Mouse (Mus musculus) embryonic fibroblast, embryonic 13.5 days (primary cell): Measurements from ENCODE around the gene Emsy. TPM values are rescaled to one million over a fixed set of nuclear protein-coding genes. Genes with fewer than 3 reads are reported as not detected.

Experiments
- H3K27ac ChIP-seq: 2 replicates; pipeline ENCODE4 v1.5.1; 2012; ENCODE audit warnings: low read length, control low read depth, inconsistent platforms; ENCODE audit not compliant: insufficient read depth
- H3K4me1 ChIP-seq: 2 replicates; pipeline ENCODE4 v1.6.1; 2011; ENCODE audit warnings: low read length; ENCODE audit not compliant: control insufficient read depth, insufficient read depth
- H3K4me3 ChIP-seq: 2 replicates; pipeline ENCODE4 v1.5.1; 2011; ENCODE audit warnings: mild to moderate bottlenecking, control low read depth, low read length; ENCODE audit not compliant: insufficient read depth
- CTCF ChIP-seq: IDR thresholded peaks from 2 replicates; pipeline ENCODE4 v1.5.1; 2011; ENCODE audit warnings: mild to moderate bottlenecking, control low read depth, low read length, moderate library complexity, borderline replicate concordance; ENCODE audit not compliant: insufficient read depth
- POLR2A ChIP-seq: IDR thresholded peaks from 2 replicates; pipeline ENCODE4 v1.6.1; 2011; ENCODE audit warnings: low read depth, mild to moderate bottlenecking, control low read depth, low read length, moderate library complexity
- polyA plus RNA-seq: library from polyadenylated mRNA; stranded (reverse); fragments of >200 nt; gene quantifications from 2 replicates; pipeline ENCODE4 v1.2.4, GENCODE M21; 2011; ENCODE audit warnings: low read depth; ENCODE audit not compliant: missing spikeins, insufficient read length

Gene Emsy
- polyA plus RNA-seq, 1 experiment, result 58.6 TPM

DNA sequence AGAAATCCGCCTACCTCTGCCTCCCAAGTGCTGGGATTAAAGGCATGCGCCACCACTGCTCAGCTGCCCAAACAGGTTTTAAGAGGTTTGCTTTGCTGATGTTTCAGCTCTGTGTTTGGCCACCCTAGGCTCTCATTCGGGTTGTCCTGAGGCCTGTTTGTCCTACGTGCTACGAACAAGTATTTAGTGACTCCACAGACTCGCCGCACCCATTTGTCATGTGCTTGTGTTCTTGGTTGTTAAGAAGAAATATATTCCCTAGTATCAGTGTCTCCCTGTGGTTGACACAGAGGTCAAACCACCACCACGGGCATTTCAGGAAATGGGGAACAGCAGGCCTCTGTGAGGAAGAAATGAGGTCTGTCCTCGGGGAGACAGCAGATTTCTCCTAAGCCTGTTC lies 14.8 kb upstream of the Emsy start:
- TF ChIP-seq POLR2A (no peak), CTCF (no peak)
- H3K4me1 ChIP-seq, result peaks cover 14% of the 10 kb centered on the region
- H3K27ac ChIP-seq, result no peak overlapping the region
- H3K4me3 ChIP-seq, result no peak overlapping the region

DNA sequence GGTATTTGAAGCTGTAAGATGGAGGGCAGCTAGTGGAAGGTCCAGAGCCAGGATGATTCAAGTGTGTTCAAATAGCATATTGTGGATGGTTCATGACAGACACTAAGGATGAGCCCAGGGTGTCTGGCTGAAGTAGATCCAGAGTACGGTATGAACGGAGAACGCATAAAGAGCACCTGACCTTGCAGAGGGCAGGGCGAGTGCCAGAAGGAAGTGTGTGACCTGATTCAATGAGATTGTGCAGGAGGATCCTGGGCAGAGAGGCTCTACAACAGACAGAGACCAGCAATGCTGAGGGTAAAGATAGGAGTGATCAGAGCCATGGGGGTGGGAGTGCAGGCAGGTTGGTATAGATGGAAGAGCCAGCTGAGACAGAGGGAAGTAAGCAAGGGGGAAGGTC lies 14.2 kb upstream of the Emsy start:
- peaks cover 14% of the 10 kb centered on the region for H3K4me1 ChIP-seq
- H3K4me3 ChIP-seq, result no peak overlapping the region
- TF ChIP-seq POLR2A (no peak), CTCF (no peak)
- H3K27ac ChIP-seq, result no peak overlapping the region

DNA sequence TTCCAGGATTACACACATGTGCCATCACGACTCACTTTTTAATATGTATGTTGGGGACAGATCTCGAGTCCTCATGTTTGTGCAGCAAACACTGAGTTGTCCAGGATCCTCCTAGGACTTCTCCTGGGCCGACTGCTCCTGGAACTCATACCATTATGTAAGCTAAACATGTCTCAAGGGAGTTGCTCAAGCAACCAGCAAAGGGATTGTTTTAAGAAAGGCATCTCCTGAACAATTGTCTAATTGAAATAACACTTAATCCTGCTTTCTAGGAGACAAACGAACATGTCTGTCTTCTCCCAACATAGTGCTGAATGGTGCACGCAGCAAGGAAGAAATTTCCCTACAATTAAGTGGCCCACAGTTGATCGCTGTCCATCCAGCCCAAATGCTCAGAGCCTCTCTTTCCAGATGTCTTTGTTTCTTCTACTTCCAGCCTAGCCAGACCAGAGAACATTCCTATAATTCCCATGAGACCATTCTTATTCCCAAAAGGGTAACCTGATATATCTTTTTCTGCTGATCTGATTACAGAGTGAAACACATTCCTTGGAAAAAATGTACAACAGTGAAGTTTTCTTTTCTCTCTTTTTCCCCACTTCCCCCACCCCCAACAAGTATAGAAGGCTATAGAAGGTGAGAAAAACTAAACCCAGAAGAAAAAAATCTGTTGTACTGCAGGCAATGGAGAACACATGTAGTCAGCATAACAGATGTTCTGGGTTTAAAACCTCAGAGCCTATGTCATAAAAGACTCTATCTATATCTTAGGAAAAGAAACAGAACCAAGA lies 11.6 kb upstream of the Emsy start:
- TF ChIP-seq POLR2A (no peak), CTCF (no peak)
- no peak overlapping the region for H3K4me3 ChIP-seq
- peak overlapping the region; percentile 82 for H3K27ac ChIP-seq
- H3K4me1 ChIP-seq, result peaks cover 14% of the 10 kb centered on the region

DNA sequence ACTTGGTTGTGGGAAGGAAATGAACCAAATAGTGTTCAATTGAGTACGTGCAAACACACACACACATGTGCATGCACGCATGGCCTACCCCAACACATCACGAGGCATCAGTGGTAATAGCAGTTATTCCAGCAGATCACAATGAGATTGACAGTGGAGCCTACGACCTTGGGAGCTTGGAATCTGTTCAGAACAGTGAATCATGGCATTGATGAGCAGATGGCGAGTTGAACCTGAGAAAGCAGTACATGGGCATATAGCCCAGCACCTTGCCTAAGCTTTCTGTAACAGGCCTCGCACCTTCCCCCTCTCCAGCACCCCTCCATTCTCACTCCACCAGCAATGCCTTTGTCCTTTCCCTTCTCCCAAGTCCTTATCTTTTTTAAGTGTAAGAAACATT lies 9.1 kb upstream of the Emsy start:
- Histone ChIP-seq H3K4me1 (peaks cover 9% of the 10 kb centered on the region), H3K4me3 (no peak overlapping the region), H3K27ac (no peak overlapping the region)
- TF ChIP-seq CTCF, result no peak
- TF ChIP-seq POLR2A, result no peak

DNA sequence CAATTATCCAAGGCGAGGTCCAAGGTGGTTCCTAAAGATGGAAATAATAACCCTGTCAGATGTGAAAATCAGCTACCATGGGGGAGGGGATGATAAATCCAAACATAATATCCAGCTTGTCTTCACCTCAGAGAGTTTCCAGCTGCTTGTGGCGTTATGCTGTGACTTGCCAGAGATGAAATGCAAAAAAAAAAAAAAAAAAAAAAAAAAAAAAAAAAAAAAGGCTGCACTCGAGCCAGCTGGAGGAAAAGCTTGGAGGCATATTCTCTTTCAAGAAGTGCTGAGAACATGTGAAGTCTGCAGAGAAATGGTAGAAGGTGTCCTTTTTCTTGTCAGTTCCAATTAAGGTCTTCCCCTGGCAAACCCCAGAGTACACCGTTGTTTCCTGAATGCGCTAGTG lies 8.6 kb upstream of the Emsy start:
- no peak for TF ChIP-seq POLR2A
- no peak for TF ChIP-seq CTCF

DNA sequence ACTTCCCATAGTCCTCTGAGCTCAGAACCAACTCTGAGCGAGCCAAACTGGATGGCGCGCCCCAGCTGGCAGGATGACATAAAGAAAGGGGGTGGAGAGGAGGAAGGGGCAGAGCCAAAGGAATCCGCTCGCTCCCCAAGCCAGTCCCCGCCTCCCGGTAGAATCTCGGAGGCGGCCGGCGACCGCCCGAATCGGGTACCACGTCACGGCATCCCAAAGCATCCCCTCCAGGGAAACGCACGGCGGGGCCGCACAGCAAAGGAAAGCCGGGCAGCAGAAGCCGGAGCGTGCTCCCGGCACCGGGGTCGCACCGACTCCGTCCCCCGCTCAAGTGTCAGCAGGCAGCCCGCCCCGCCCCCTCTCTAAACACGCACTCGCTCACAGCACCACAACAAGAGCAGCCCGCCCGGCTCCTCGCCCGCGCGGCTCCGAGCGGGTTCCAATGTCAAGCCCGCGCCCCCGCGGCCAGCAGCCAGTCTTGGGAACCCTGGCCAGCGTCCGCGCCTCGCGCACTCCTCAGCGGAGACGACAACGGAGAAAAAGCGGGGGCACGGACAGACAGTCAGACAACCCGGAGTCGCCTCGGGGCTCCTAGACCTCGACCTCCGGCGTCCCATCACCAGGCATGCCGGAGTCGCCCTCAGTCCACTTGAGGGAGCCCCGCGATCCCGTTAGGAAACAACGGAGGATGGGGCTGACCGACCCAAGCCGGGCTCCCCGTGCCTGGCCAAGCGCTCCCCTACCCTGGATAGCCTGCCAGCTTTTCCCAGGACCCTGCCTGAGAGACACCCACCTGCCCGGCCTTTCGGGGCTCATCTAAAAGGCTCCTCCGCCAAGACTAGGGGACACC lies 677 bp downstream of the Emsy start:
- TF ChIP-seq CTCF (0 out of 2 replicates have a peak, but pooled peaks have one; percentile 4), POLR2A (peak; percentile 69)

More for the DNA sequence above, 8.6 kb upstream of the Emsy start:
- Histone ChIP-seq H3K27ac (no peak overlapping the region), H3K4me1 (peaks cover 9% of the 10 kb centered on the region), H3K4me3 (no peak overlapping the region)

DNA sequence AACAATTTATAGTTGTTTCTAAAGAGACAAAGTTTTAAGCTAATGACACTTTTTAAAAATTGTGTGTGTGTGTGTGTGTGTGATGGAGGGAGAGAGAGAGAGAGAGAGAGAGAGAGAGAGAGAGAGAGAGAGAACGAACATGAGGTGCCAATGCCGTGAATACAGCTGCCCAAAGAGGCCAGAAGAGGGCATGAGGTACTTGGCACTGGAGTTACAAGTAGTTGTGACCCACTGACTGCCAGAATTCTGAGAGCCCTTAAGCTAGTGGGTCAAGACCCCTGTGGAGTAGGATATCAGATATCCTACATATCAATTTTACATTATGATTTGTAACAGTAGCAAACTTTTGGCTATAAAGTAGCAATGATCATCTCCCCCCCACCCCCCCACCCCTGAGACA lies 4.9 kb downstream of the Emsy start:
- no peak overlapping the region for H3K27ac ChIP-seq
- TF ChIP-seq CTCF, result no peak
- no peak for TF ChIP-seq POLR2A
- peaks cover 2% of the 10 kb centered on the region; the same call in 1 of the 2 replicates for H3K4me1 ChIP-seq
- H3K4me3 ChIP-seq, result no peak overlapping the region

More for the DNA sequence above, 677 bp downstream of the Emsy start:
- peak overlapping the region; percentile 90 for H3K4me3 ChIP-seq
- H3K27ac ChIP-seq, result peak overlapping the region; percentile 91
- H3K4me1 ChIP-seq, result peaks cover 4% of the 10 kb centered on the region

DNA sequence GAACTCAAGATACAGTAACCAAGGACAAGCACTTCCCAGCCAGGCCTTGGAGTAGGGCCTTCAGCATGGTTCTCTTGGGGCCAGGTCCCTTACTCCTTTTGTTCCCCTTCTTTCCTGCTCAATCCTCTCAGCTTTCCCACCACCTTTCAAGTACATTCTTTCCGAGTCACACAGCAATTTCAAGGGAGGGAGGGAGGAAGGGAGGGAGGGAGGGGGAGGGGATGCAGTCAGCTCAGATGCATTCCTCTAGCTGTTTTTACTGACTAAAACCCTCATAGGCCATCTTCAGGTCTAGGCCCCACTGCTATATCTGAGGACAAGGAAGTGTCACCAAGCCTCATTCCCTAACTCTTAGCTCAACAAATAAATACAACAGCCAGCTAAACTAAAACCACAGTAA lies 12.3 kb downstream of the Emsy start:
- Histone ChIP-seq H3K4me3 (no peak overlapping the region), H3K27ac (peak overlapping the region; percentile 25; the same call in 1 of the 2 replicates), H3K4me1 (peaks cover 5% of the 10 kb centered on the region; the same call in 1 of the 2 replicates)
- TF ChIP-seq POLR2A (no peak), CTCF (no peak)

DNA sequence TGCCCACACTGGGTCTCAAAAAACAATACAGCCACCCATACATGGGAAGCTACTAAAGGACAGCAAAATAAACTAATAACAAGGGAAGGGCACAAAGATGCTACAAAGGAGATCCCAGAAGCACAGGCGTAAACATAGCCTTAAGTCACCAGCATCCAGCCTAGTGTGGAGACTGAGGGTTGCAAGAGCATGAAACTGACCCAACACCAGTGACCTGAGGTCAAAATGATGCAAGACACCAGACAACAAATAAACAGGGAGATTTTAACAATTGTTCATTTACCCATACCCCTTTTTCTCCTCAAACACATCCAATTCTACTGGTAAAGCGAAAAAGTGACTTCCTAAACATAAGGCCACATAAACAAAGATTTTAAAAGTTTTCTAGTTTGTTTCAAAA lies 20.0 kb downstream of the Emsy start:
- Histone ChIP-seq H3K4me3 (no peak overlapping the region), H3K4me1 (no peaks in the 10 kb centered on the region), H3K27ac (no peak overlapping the region)
- TF ChIP-seq CTCF (no peak), POLR2A (no peak)

DNA sequence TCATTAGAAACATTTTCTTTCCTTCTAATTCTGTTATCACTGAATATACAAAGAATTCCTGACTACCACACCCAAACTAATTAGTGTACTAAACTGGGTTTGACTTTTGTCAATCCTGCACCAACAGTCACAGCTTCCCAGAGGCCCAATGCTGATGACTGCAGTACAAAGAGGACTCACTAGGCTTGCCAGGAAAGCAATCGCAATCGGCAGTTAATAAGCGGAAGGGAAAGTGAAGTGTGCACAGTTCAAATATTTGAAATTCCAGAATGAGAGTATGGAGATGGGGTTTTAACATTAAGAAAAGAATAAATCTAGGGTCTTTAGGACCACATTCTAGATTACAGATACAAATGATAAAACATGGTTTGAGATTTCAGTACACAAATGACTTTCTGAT lies 23.6 kb downstream of the Emsy start:
- H3K27ac ChIP-seq, result no peak overlapping the region
- H3K4me1 ChIP-seq, result no peaks in the 10 kb centered on the region
- no peak overlapping the region for H3K4me3 ChIP-seq
- TF ChIP-seq POLR2A (no peak), CTCF (no peak)
